Mouse (Mus musculus): ENCODE measurements around the gene Jade1.

- TF ChIP-seq CTCF (conservative IDR thresholded peaks at IDR 0.05; ENCODE audit: low read length) = no peak
- no peak for TF ChIP-seq NANOG (IDR thresholded peaks at IDR 0.05; ENCODE audit: borderline replicate concordance, low read length)
- TF ChIP-seq POU5F1 (IDR thresholded peaks at IDR 0.05; ENCODE audit: borderline replicate concordance, low read length) = no peak
Observed at GRCm38 (mm10) chr3:41577240-41577639, 21.7 kb downstream of the Jade1 start.

All from E14TG2a.4 (cell line).